Mouse (Mus musculus): ENCODE results near the gene Mipep. TPM values are rescaled to one million over a fixed set of nuclear protein-coding genes. Genes with fewer than 3 reads are reported as not detected.

The Mipep gene
- polyA plus RNA-seq, 1 experiment from 2014 or later: 21.2 TPM

DNA sequence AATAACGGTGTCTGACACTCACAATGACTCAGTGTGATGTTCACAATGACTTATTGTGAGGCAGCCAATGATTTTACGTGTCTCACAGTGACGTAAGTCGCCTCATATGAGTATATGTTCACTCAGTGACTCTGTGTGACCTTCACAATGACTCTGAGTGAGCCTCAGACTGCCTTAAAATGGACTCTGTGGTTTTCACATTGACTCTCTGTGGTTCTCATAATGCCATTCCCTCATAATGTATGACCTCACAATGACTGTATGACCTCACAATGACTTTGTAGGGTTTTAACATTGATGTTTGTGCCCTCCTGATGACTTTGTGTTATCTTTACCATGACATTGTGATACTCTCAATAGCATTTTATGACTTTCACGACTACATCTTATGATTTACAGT, 151.3 kb downstream of the Mipep start:
- WGBS: 85% methylated on average over 5 of the region's 5 CpGs

GRCm38 (mm10) chr14:60937481-60938039, 153.2 kb downstream of the Mipep start:
- Histone ChIP-seq H3K27ac (no peak overlapping the region), H3K27me3 (ENCODE audit: control insufficient read depth, insufficient read depth, low read length) (no peaks in the 10 kb centered on the region), H3K9me3 (ENCODE audit: control insufficient read depth, low read length) (no peaks in the 10 kb centered on the region), H3K9ac (no peak overlapping the region), H3K4me2 (replicated peaks) (no peak overlapping the region), H3K36me3 (replicated peaks; ENCODE audit: control insufficient read depth, insufficient read depth) (no peaks in the 10 kb centered on the region), H3K4me1 (replicated peaks; ENCODE audit: control insufficient read depth, insufficient read depth, low read length) (no peaks in the 10 kb centered on the region), H3K4me3 (replicated peaks; ENCODE audit: low read length) (no peak overlapping the region)
- WGBS: 96% methylated on average over 4 of the region's 4 CpGs
- ATAC-seq (ENCODE audit: low FRiP score) (no peak), DNase-seq (ENCODE audit: low spot score) (no peak)

More for the DNA sequence above, 151.3 kb downstream of the Mipep start:
- no peak overlapping the region for H3K9ac ChIP-seq
- H3K4me1 ChIP-seq (replicated peaks; ENCODE audit: control insufficient read depth, insufficient read depth, low read length): no peaks in the 10 kb centered on the region
- no peaks in the 10 kb centered on the region for H3K27me3 ChIP-seq (ENCODE audit: control insufficient read depth, insufficient read depth, low read length)
- H3K4me2 ChIP-seq (replicated peaks): no peak overlapping the region
- no peaks in the 10 kb centered on the region for H3K36me3 ChIP-seq (replicated peaks; ENCODE audit: control insufficient read depth, insufficient read depth)
- DNase-seq (ENCODE audit: low spot score): no peak
- H3K4me3 ChIP-seq (replicated peaks; ENCODE audit: low read length): no peak overlapping the region
- H3K9me3 ChIP-seq (ENCODE audit: control insufficient read depth, low read length): no peaks in the 10 kb centered on the region
- no peak for ATAC-seq (ENCODE audit: low FRiP score)
- H3K27ac ChIP-seq: no peak overlapping the region

Other genes with a start within 250 kb of the Mipep start
- 24.4 and 26.2 TPM in 2 replicates for gene Spata13, start 150.6 kb upstream of the Mipep start, polyA plus RNA-seq (2014; fragmentation: Nextera tagmentation; extraction: Ambion mirVana)
- not detected in 2 replicates for gene C1qtnf9, start 16.4 kb upstream of the Mipep start, polyA plus RNA-seq (2014; fragmentation: Nextera tagmentation; extraction: Ambion mirVana)

Measured in hindbrain, embryonic 14.5 days (tissue).